Mouse (Mus musculus): Measurements from ENCODE around the gene Gpr142. TPM values are rescaled to one million over a fixed set of nuclear protein-coding genes. Genes with fewer than 3 reads are reported as not detected.

The Gpr142 gene
- polyA plus RNA-seq, 1 experiment from 2014 or later = 0.21 TPM

DNA sequence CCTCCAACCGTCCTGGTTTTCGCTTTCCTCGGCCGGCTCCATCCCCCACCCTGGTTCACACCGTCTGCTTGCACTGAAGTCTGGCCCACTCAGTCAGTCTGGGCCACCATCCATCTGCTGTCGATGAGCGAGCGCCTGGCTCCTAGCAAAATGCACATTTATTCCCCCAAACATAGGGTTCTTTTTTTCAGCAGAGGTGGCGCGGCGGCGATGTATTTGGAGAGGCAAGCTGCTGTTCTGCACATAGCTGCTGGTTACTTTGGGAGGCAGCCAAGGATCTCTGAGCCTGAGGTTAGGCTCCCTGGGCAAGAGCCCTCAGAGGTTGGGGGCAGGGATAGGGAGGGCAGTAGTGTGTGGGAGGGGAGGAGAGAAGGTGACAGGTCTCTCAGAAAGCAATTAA lies 24.0 kb downstream of the Gpr142 start:
- Histone ChIP-seq H3K4me1 (replicated peaks) (peaks cover 11% of the 10 kb centered on the region), H3K4me3 (replicated peaks) (no peak overlapping the region), H3K9ac (no peak overlapping the region), H3K9me3 (no peaks in the 10 kb centered on the region), H3K36me3 (no peaks in the 10 kb centered on the region), H3K27ac (no peak overlapping the region), H3K27me3 (replicated peaks) (no peaks in the 10 kb centered on the region), H3K4me2 (replicated peaks) (peak overlapping the region; percentile 7; the same call in 1 of the 2 replicates)
- WGBS = 48% methylated on average over 12 of the region's 12 CpGs
- ATAC-seq = no peak

- no peaks in the 10 kb centered on the region for H3K27me3 ChIP-seq (replicated peaks)
- H3K4me2 ChIP-seq (replicated peaks) = no peak overlapping the region
- ATAC-seq = no peak
- H3K9ac ChIP-seq = no peak overlapping the region
- H3K27ac ChIP-seq = no peak overlapping the region
- no peak overlapping the region for H3K4me3 ChIP-seq (replicated peaks)
- H3K4me1 ChIP-seq (replicated peaks) = peaks cover 11% of the 10 kb centered on the region
- 16% methylated on average over 11 of the region's 11 CpGs for WGBS
- no peaks in the 10 kb centered on the region for H3K36me3 ChIP-seq
- no peaks in the 10 kb centered on the region for H3K9me3 ChIP-seq
Observed at GRCm38 (mm10) chr11:114823199-114823725, 24.5 kb downstream of the Gpr142 start.

- peak; percentile 31 for ATAC-seq
- Histone ChIP-seq H3K4me1 (replicated peaks) (peaks cover 31% of the 10 kb centered on the region), H3K4me3 (replicated peaks) (no peak overlapping the region)
Observed at GRCm38 (mm10) chr11:114826686-114827085, 28.0 kb downstream of the Gpr142 start.

DNA sequence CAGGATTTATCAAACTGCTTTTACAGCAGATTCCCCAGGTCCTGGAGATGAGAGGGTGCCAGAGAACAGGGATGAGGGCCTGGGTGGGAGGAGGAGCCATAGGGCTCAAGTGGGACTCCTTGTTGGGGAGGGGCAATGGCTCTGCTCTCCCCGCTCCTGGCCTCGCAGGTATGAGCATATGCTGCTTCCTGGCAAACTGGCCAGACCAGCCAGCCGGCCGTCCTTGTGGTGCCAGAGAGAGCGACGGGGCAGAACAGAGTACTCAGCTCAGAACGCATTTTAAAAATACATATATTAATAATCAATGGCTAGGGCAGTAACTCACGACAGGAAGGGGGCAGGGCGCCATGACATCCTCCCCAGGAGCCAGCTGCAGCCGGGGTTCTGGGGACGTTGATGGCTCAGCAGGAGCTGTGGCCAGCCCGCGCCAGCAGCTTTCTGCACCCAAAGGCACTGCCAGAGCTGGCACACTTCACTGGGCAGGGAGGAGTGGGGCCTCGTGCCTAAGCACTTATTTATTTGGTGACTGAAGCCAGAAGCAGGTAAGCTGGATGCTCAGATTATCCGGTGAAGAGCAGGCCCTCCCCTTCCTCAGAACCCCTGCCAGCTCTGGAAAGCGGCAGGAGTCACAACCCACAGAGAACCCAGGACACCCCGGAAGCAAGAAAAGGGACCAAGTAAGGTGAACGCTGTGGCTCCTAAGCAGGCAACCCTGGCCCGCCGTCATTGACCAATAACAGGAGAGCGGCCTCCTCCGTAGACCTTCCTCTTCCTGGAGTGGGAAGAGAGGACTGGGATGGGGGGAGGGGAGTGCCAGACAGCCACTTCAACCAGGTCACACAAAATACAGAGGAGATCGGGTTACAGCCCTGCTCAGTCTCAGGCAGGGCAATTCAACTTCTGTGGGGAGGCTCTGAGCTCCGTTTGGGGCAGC lies 31.0 kb downstream of the Gpr142 start:
- peak; percentile 92 for ATAC-seq
- 6% methylated on average over 24 of the region's 24 CpGs for WGBS
- H3K36me3 ChIP-seq = no peaks in the 10 kb centered on the region
- H3K4me3 ChIP-seq (replicated peaks) = peak overlapping the region; percentile 24
- no peaks in the 10 kb centered on the region for H3K9me3 ChIP-seq
- peak overlapping the region; percentile 66 for H3K27ac ChIP-seq
- peak overlapping the region; percentile 72 for H3K4me2 ChIP-seq (replicated peaks)
- H3K27me3 ChIP-seq (replicated peaks) = no peaks in the 10 kb centered on the region
- H3K4me1 ChIP-seq (replicated peaks) = peaks cover 22% of the 10 kb centered on the region
- H3K9ac ChIP-seq = 0 out of 2 replicates have a peak overlapping the region, but pooled peaks have one; percentile 0

More at GRCm38 (mm10) chr11:114826686-114827085, 28.0 kb downstream of the Gpr142 start:
- no peak overlapping the region for H3K27ac ChIP-seq
- WGBS = 57% methylated on average over 5 of the region's 5 CpGs
- H3K36me3 ChIP-seq = no peaks in the 10 kb centered on the region
- no peak overlapping the region for H3K4me2 ChIP-seq (replicated peaks)
- H3K27me3 ChIP-seq (replicated peaks) = no peaks in the 10 kb centered on the region
- H3K9ac ChIP-seq = no peak overlapping the region
- no peaks in the 10 kb centered on the region for H3K9me3 ChIP-seq

DNA sequence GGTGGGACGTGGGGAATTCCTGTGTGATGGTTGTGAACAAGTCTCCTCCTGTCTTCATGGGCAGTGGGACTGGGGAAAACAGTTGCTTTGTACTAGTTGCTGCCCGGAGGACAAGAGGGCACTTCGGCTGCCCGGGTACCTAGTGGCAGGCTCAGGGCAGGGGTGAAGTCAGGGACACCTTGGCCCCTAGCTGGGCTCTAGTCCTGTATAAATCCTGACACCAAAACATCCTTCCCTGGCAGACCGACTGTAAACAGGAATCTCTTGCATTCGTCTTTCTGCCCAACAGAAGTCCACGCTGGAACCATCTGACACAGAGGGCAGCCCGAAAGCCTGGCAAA lies 31.7 kb downstream of the Gpr142 start:
- Histone ChIP-seq H3K27ac (peak overlapping the region; percentile 66), H3K9ac (0 out of 2 replicates have a peak overlapping the region, but pooled peaks have one; percentile 0), H3K9me3 (no peaks in the 10 kb centered on the region), H3K4me1 (replicated peaks) (peaks cover 22% of the 10 kb centered on the region), H3K4me3 (replicated peaks) (peak overlapping the region; percentile 24; the same call in 1 of the 2 replicates), H3K36me3 (no peaks in the 10 kb centered on the region), H3K27me3 (replicated peaks) (no peaks in the 10 kb centered on the region), H3K4me2 (replicated peaks) (peak overlapping the region; percentile 72)
- 19% methylated on average over 8 of the region's 8 CpGs for WGBS
- ATAC-seq = no peak

DNA sequence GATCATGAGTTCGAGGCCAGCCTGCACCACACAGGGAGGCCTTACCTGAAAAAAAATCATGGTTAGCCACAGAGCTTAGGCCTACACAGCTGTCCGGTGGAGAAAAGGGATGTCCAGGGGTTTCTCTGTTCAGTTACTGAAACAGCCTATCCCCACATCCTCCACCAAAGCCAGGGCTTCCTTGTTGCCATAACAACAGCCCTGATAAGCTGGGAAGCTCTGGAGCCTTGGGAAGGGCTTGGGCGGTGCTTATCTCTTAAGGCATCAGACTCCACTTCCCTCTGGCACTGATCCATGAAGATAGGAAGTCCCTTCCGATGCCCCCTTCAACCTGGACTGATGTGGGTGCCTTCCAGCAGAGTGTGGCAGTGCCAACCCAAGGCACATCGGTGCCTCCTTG lies 34.4 kb downstream of the Gpr142 start:
- H3K9ac ChIP-seq = no peak overlapping the region
- H3K4me3 ChIP-seq (replicated peaks) = no peak overlapping the region
- WGBS = 34% methylated on average over 5 of the region's 5 CpGs
- H3K36me3 ChIP-seq = no peaks in the 10 kb centered on the region
- H3K9me3 ChIP-seq = no peaks in the 10 kb centered on the region
- H3K27me3 ChIP-seq (replicated peaks) = no peaks in the 10 kb centered on the region
- no peak for ATAC-seq
- no peak overlapping the region for H3K27ac ChIP-seq
- no peak overlapping the region for H3K4me2 ChIP-seq (replicated peaks)
- H3K4me1 ChIP-seq (replicated peaks) = peaks cover 22% of the 10 kb centered on the region

GRCm38 (mm10) chr11:114843818-114844463 lies 45.2 kb downstream of the Gpr142 start:
- peak; percentile 72 for ATAC-seq
- Histone ChIP-seq H3K36me3 (no peaks in the 10 kb centered on the region), H3K27me3 (replicated peaks) (no peaks in the 10 kb centered on the region), H3K9ac (no peak overlapping the region), H3K4me3 (replicated peaks) (no peak overlapping the region), H3K4me2 (replicated peaks) (peak overlapping the region; percentile 20; the same call in 1 of the 2 replicates), H3K9me3 (no peaks in the 10 kb centered on the region), H3K4me1 (replicated peaks) (peaks cover 9% of the 10 kb centered on the region), H3K27ac (no peak overlapping the region)
- 15% methylated on average over 8 of the region's 8 CpGs for WGBS

DNA sequence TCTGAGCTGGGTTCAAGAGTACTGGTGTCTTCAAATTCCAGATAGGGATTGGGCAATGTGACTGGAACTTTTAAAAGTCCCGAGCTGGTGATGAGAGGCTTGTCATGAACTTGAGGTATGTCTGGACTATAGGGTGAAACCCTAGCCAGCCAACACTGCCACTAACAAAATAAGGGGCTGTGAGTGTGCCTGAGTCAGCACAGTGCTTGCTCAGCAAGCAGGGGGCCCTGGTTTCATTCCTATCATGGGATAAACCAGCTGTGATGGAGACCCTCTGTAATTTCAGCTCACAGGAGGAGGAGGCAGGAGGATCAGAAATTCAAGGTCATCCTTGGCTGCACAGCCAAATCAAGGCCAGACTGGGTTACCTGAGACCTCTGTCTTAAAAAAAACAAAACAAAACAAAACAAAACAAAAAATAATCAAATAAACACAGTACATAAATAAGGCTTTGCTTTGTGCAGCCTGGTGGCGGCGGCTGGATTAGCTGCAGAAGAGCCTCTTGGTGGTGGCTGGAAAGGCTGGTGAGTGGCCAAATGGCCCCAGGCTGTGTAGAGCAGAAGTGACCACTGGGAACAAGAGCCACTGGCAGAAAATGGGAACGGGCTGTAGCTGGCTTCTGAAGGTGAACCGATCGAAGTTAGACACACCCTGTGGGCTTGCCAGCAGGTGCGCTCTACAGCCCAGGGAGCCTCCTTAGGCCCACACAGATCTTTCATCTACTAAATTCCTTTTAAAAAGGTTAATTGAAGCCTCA lies 45.9 kb downstream of the Gpr142 start:
- Histone ChIP-seq H3K9me3 (no peaks in the 10 kb centered on the region), H3K4me2 (replicated peaks) (no peak overlapping the region), H3K27ac (no peak overlapping the region), H3K27me3 (replicated peaks) (no peaks in the 10 kb centered on the region), H3K4me3 (replicated peaks) (no peak overlapping the region), H3K9ac (no peak overlapping the region), H3K36me3 (no peaks in the 10 kb centered on the region), H3K4me1 (replicated peaks) (peaks cover 15% of the 10 kb centered on the region)
- ATAC-seq = 0 out of 2 replicates have a peak, but pooled peaks have one; percentile 11
- WGBS = 61% methylated on average over 7 of the region's 7 CpGs

- WGBS = 69% methylated on average over 4 of the region's 4 CpGs
- H3K36me3 ChIP-seq = no peaks in the 10 kb centered on the region
- no peak overlapping the region for H3K4me3 ChIP-seq (replicated peaks)
- H3K27me3 ChIP-seq (replicated peaks) = no peaks in the 10 kb centered on the region
- no peak for ATAC-seq
- H3K9me3 ChIP-seq = no peaks in the 10 kb centered on the region
- H3K27ac ChIP-seq = no peak overlapping the region
- no peak overlapping the region for H3K9ac ChIP-seq
- H3K4me1 ChIP-seq (replicated peaks) = peaks cover 21% of the 10 kb centered on the region
- H3K4me2 ChIP-seq (replicated peaks) = no peak overlapping the region
Observed at GRCm38 (mm10) chr11:114846336-114846735, 47.6 kb downstream of the Gpr142 start.

DNA sequence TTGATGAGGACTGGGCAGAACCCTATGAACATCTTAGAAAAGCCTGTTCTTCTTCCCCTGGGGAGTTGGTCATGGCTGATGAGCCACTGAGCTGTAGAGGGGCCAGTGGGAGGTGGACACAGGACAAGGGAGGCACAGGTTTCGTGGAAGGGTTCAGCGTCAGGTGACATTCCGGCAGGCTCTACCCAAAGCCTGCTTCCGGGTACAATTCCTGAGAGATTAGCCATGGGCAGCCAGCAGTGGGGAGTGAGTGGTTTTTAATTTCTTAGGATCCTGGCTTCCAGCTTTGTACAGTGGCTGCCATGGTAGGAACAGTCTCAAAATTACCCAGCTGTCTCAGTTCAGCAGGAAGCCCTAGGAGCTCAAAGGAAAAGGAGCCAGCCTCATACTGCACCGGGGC lies 48.3 kb downstream of the Gpr142 start:
- H3K27me3 ChIP-seq (replicated peaks) = no peaks in the 10 kb centered on the region
- H3K4me1 ChIP-seq (replicated peaks) = peaks cover 21% of the 10 kb centered on the region
- no peak overlapping the region for H3K4me2 ChIP-seq (replicated peaks)
- WGBS = 84% methylated on average over 5 of the region's 5 CpGs
- H3K9me3 ChIP-seq = no peaks in the 10 kb centered on the region
- H3K4me3 ChIP-seq (replicated peaks) = no peak overlapping the region
- no peaks in the 10 kb centered on the region for H3K36me3 ChIP-seq
- no peak overlapping the region for H3K27ac ChIP-seq
- no peak for ATAC-seq
- H3K9ac ChIP-seq = no peak overlapping the region

DNA sequence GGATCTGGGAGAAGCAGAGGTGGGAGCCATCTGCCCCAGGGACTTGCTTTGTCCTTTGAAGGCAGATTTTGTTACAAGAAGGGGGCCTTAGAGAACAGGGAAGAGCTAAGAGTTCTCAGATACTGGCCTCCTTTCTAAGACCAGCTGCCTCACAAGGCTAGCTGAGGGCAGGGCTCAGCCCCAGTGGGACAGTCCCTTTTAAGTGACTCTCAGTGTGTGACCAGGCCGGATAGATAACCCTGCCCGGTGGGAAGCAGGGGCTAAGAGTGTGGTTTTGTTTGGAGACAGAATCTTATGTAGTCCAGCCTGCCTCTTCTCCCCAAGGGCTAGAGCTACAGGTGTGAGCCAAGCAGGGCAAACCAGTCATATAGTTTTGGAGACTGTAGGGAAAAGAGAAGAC lies 50.8 kb downstream of the Gpr142 start:
- no peaks in the 10 kb centered on the region for H3K27me3 ChIP-seq (replicated peaks)
- H3K4me2 ChIP-seq (replicated peaks) = 0 out of 2 replicates have a peak overlapping the region, but pooled peaks have one; percentile 0
- no peak overlapping the region for H3K9ac ChIP-seq
- H3K9me3 ChIP-seq = no peaks in the 10 kb centered on the region
- no peaks in the 10 kb centered on the region for H3K36me3 ChIP-seq
- H3K4me3 ChIP-seq (replicated peaks) = no peak overlapping the region
- WGBS = 28% methylated on average over 2 of the region's 2 CpGs
- H3K27ac ChIP-seq = no peak overlapping the region
- peaks cover 23% of the 10 kb centered on the region for H3K4me1 ChIP-seq (replicated peaks)
- no peak for ATAC-seq

Data from intestine, embryonic 15.5 days (tissue).